Comparison of ENCODE assay signal across 26 mouse cellular contexts in the genomic region with DNA sequence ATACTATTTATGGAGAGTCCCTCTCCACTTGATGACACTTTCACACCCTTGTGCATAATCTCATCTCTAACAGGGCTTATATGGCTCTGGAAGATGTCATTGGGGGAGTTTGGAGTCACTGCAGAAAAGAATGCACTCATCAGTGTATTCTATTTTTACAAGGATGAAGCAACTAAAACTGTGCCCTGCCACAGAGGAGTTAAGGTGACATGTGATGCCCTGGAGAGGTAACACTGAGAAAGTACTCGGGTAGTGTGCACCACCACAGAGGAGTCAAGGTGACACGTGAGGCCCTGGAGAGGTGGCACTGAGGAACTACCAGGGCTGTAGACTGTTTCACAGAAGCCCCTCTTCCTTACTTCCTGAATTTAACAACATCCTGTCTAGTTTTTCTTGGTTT. TPM values are rescaled to one million over a fixed set of nuclear protein-coding genes. Genes with fewer than 3 reads are reported as not detected.
DNase-seq lines count a peak whose midpoint lies in the region; ATAC-seq lines count a peak whose summit lies in the region.
"Had no signal": no experiment of that assay in that cellular context is flagged by ENCODE, and none has a peak within 500 bp of the region (broad histone marks: within the 10 kb centered on the region; RNA-seq: fewer than 3 reads in every experiment).

No protein-coding gene starts in this region.

- H3K4me1 ChIP-seq in heart, embryonic 10.5 days = no peaks in the 10 kb centered on the region
- H3K4me1 ChIP-seq in heart, embryonic 13.5 days = peaks cover 16% of the 10 kb centered on the region
- H3K4me1 ChIP-seq in heart, embryonic 16.5 days (ENCODE audit: control insufficient read depth, insufficient read depth, low read length) = peaks cover 10% of the 10 kb centered on the region
- H3K4me1 ChIP-seq: forebrain, embryonic 10.5 days; forebrain, embryonic 13.5 days; hindbrain, embryonic 10.5 days; hindbrain, embryonic 13.5 days; intestine, embryonic 15.5 days; kidney, embryonic 15.5 days had no signal

- no peak overlapping the region for H3K4me3 ChIP-seq in heart, embryonic 10.5 days
- no peak overlapping the region for H3K4me3 ChIP-seq in heart, embryonic 13.5 days
- H3K4me3 ChIP-seq in heart, embryonic 16.5 days (ENCODE audit: low read length) = no peak overlapping the region
- H3K4me3 ChIP-seq: forebrain, embryonic 10.5 days; forebrain, embryonic 13.5 days; hindbrain, embryonic 10.5 days; hindbrain, embryonic 13.5 days; intestine, embryonic 15.5 days; kidney, embryonic 15.5 days had no signal

- H3K27ac ChIP-seq in heart, embryonic 10.5 days = peak overlapping the region; percentile 69
- H3K27ac ChIP-seq in heart, embryonic 13.5 days (replicated peaks) = peak overlapping the region; percentile 87
- peak overlapping the region; percentile 74 for H3K27ac ChIP-seq in heart, embryonic 16.5 days (ENCODE audit: low read length)
- H3K27ac ChIP-seq: forebrain, embryonic 10.5 days; forebrain, embryonic 13.5 days; hindbrain, embryonic 10.5 days; hindbrain, embryonic 13.5 days; intestine, embryonic 15.5 days; kidney, embryonic 15.5 days had no signal

- peak; percentile 83 for DNase-seq in heart, embryonic 10.5 days (ENCODE audit: low spot score)
- no peak for DNase-seq in heart, adult 18-20 months
- DNase-seq in heart, adult 8-10 months (ENCODE audit: low spot score) = no peak
- DNase-seq in heart, postnatal 14 days = no peak
- DNase-seq: adrenal gland, postnatal 10 days; adrenal gland, postnatal 36 days; B cell, adult 2 months; cerebellum, adult 18-20 months; cerebellum, adult 9-10 months; cerebellum, postnatal 14 days; gastrocnemius, postnatal 25 days; kidney, adult 11 months; kidney, adult 8-10 months had no signal

- H3K27me3 ChIP-seq in heart, embryonic 10.5 days (ENCODE audit: insufficient read depth, poor library complexity, severe bottlenecking) = no peaks in the 10 kb centered on the region
- H3K27me3 ChIP-seq in heart, embryonic 13.5 days (replicated peaks) = no peaks in the 10 kb centered on the region
- no peaks in the 10 kb centered on the region for H3K27me3 ChIP-seq in heart, embryonic 16.5 days (ENCODE audit: control insufficient read depth, insufficient read depth, low read length)
- H3K27me3 ChIP-seq: CH12.LX; forebrain, embryonic 13.5 days; hindbrain, embryonic 13.5 days; intestine, embryonic 15.5 days; kidney, embryonic 15.5 days; Patski had no signal

- no peaks in the 10 kb centered on the region for H3K36me3 ChIP-seq in heart, embryonic 10.5 days
- no peaks in the 10 kb centered on the region for H3K36me3 ChIP-seq in heart, embryonic 13.5 days
- no peaks in the 10 kb centered on the region for H3K36me3 ChIP-seq in heart, embryonic 16.5 days (ENCODE audit: control insufficient read depth, insufficient read depth)
- H3K36me3 ChIP-seq: forebrain, embryonic 10.5 days; G1E; hindbrain, embryonic 10.5 days; hindbrain, embryonic 13.5 days; intestine, embryonic 15.5 days; kidney, embryonic 15.5 days had no signal

- ATAC-seq in heart, embryonic 13.5 days (ENCODE audit: extremely low read depth, insufficient number of reproducible peaks, low FRiP score, low TSS enrichment) = peak; percentile 61; the same call in 1 of the 2 replicates
- peak; percentile 89 for ATAC-seq in heart, embryonic 16.5 days (replicated peaks; ENCODE audit: extremely low read depth, insufficient read depth, low FRiP score)
- ATAC-seq: forebrain, embryonic 13.5 days; forebrain, embryonic 16.5 days; hindbrain, embryonic 16.5 days; intestine, embryonic 15.5 days; Patski had no signal

- intact Hi-C loops in heart, postnatal 14 days (cut with DNase I) = no loop called here

- WGBS in heart, embryonic 10.5 days = 53% methylated on average over 2 of the region's 2 CpGs
- 40% methylated on average over 2 of the region's 2 CpGs for WGBS in heart, embryonic 13.5 days
- 26% methylated on average over 2 of the region's 2 CpGs for WGBS in heart, embryonic 16.5 days

- no peak overlapping the region for H3K4me2 ChIP-seq in heart, embryonic 13.5 days
- H3K4me2 ChIP-seq in heart, embryonic 16.5 days (ENCODE audit: low read depth, low read length) = no peak overlapping the region
- H3K4me2 ChIP-seq: forebrain, embryonic 13.5 days; hindbrain, embryonic 13.5 days; intestine, embryonic 15.5 days; kidney, embryonic 15.5 days had no signal

- H3K9me3 ChIP-seq in heart, embryonic 10.5 days = no peaks in the 10 kb centered on the region
- no peaks in the 10 kb centered on the region for H3K9me3 ChIP-seq in heart, embryonic 13.5 days
- H3K9me3 ChIP-seq in heart, embryonic 16.5 days (replicated peaks; ENCODE audit: control insufficient read depth, low read length) = no peaks in the 10 kb centered on the region
- H3K9me3 ChIP-seq: forebrain, embryonic 10.5 days; forebrain, embryonic 13.5 days; G1E; hindbrain, embryonic 10.5 days; hindbrain, embryonic 13.5 days; intestine, embryonic 15.5 days; kidney, embryonic 15.5 days had no signal

- no peak overlapping the region for H3K9ac ChIP-seq in heart, embryonic 13.5 days
- H3K9ac ChIP-seq in heart, embryonic 16.5 days (ENCODE audit: low read length) = no peak overlapping the region
- H3K9ac ChIP-seq: forebrain, embryonic 13.5 days; hindbrain, embryonic 13.5 days; intestine, embryonic 15.5 days; kidney, embryonic 15.5 days had no signal

RNA-seq across cellular contexts. Expression of a gene that starts 53.2 kb away (rescaled TPM):
- polyA plus RNA-seq in heart, embryonic 10.5 days (2016; fragmentation: Nextera tagmentation; extraction: Ambion mirVana) = 11.7 and 14.2 TPM in 2 replicates
- 10 to 100 TPM; 10.7 to 11.3 TPM for total RNA-seq in heart, adult 18-20 months (2021)
- polyA plus RNA-seq in heart, embryonic 13.5 days (2015; fragmentation: Nextera tagmentation; extraction: Ambion mirVana) = 12.2 and 12.5 TPM in 2 replicates
- total RNA-seq in heart, adult 8-10 months (2022) = 10 to 100 TPM; 10.7 to 14.2 (median 12.3) TPM
- polyA plus RNA-seq in heart, embryonic 16.5 days (2015; fragmentation: Nextera tagmentation; extraction: Ambion mirVana) = 11.1 and 12.0 TPM in 2 replicates
- total RNA-seq in heart, postnatal 14 days (2021) = 10 to 100 TPM; 10.2 to 11.1 TPM
